Mouse (Mus musculus) midbrain, postnatal 0 days (tissue): Measurements from ENCODE around the gene Gzmf. TPM values are rescaled to one million over a fixed set of nuclear protein-coding genes. Genes with fewer than 3 reads are reported as not detected.
"Not testable (repeated sequence)": the region's sequence is repeated elsewhere in the genome, so short reads cannot be mapped to it uniquely, and the experiment has no call there.

Source experiments
- ATAC-seq: fragments of 200-750 bp; cut with Nextera tagmentation; 2 replicates; pipeline ENCODE4 v1.8.0; 2017; ENCODE audit warnings: moderate number of reproducible peaks, mild to moderate bottlenecking, moderate TSS enrichment, moderate library complexity; ENCODE audit not compliant: low FRiP score
- DNase-seq: peaks from one replicate; pipeline ENCODE4 v3.0.0-alpha.2; 2015; ENCODE audit warnings: low spot score
- H3K27ac ChIP-seq: fragments of 300-500 bp; sonication (generic); 2 replicates; pipeline ENCODE4 v1.5.1; 2014; ENCODE audit warnings: low read depth, mild to moderate bottlenecking, low read length, mixed read lengths
- H3K27me3 ChIP-seq: fragments of 300-500 bp; sonication (generic); 2 replicates; pipeline ENCODE4 v1.6.1; 2014; ENCODE audit warnings: low read length, control low read depth, mixed read lengths; ENCODE audit not compliant: insufficient read depth
- H3K36me3 ChIP-seq: fragments of 300-500 bp; sonication (generic); 2 replicates; pipeline ENCODE4 v1.6.1; 2014; ENCODE audit warnings: low read length, control low read depth, mixed read lengths; ENCODE audit not compliant: insufficient read depth
- H3K4me1 ChIP-seq: fragments of 300-500 bp; sonication (generic); 2 replicates; pipeline ENCODE4 v1.6.1; 2014; ENCODE audit warnings: mild to moderate bottlenecking, control low read depth, antibody characterized with exemption, low read length, mixed read lengths; ENCODE audit not compliant: insufficient read depth
- H3K4me2 ChIP-seq: fragments of 300-500 bp; sonication (generic); 2 replicates; pipeline ENCODE4 v1.6.1; 2014; ENCODE audit warnings: low read depth, mild to moderate bottlenecking, low read length, mixed read lengths; ENCODE audit not compliant: poor library complexity, severe bottlenecking
- H3K4me3 ChIP-seq: fragments of 300-500 bp; sonication (generic); 2 replicates; pipeline ENCODE4 v1.5.1; 2014; ENCODE audit warnings: low read depth, mild to moderate bottlenecking, low read length, moderate library complexity
- H3K9ac ChIP-seq: fragments of 300-500 bp; sonication (generic); replicated peaks from 2 replicates; pipeline ENCODE4 v1.6.1; 2014; ENCODE audit warnings: mild to moderate bottlenecking, low read length, moderate library complexity, mixed read lengths; ENCODE audit not compliant: poor library complexity, severe bottlenecking
- H3K9me3 ChIP-seq: fragments of 300-500 bp; sonication (generic); 2 replicates; pipeline ENCODE4 v1.6.1; 2016; ENCODE audit warnings: low read length, control low read depth
- CTCF ChIP-seq: IDR thresholded peaks from 2 replicates; pipeline ENCODE4 v1.5.1; 2016; ENCODE audit warnings: antibody characterized with exemption, mild to moderate bottlenecking
- WGBS: fragments of 180-500 bp; shearing (Covaris S2); extraction: QIAGEN DNeasy Blood & Tissue Kit; methylation state at CpG from one replicate; pipeline ENCODE4 v1.1.7; 2014; 5-methylcytosine and 5-hydroxymethylcytosine counted together
- polyA plus RNA-seq: library from polyadenylated mRNA; unstranded; fragments of >200 nt; fragmentation: Nextera tagmentation; extraction: Ambion mirVana; gene quantifications from 2 replicates; pipeline ENCODE4 v1.2.1, GENCODE M21; 2015
- total RNA-seq: library from RNA; depleted of rRNA; stranded (reverse); fragments of >200 nt; gene quantifications from 2 replicates; pipeline ENCODE4 v1.2.3, GENCODE M21; 2014; rRNA removed

Gene Gzmf
- total RNA-seq (not detected in 2 replicates), polyA plus RNA-seq (not detected in 2 replicates)

DNA sequence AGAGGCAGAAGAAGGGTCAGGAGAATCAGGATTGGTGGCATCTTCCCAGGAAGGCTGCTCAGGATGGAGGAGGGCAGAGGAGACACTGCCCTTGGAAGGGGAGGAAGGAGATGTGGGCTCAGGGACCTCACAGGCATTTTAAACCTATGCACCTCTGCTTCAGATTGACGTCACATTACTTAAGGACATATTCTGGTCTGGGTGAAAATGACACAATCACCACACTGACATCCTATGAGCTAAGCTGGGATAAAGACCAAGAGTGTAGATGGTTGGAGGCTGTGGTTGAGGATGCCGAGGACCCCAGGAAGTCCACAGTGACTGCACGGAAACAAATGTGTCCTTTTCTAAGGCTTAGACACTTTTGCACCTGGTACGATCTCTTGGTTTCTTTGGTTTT lies at the start of gene Gzmf:
Gene Gzmf, minus strand, starts transcription at position 101 of the 400 bp plus-strand sequence.
- WGBS, result 96% methylated on average over 4 of the region's 4 CpGs
- H3K9me3 ChIP-seq, result no peaks in the 10 kb centered on the region
- no peak for TF ChIP-seq CTCF
- H3K27me3 ChIP-seq, result no peaks in the 10 kb centered on the region
- H3K4me2 ChIP-seq, result no peak within 1 kb of the TSS
- DNase-seq (no peak), ATAC-seq (no peak)
- no peak within 1 kb of the TSS for H3K4me3 ChIP-seq
- no peaks in the 10 kb centered on the region for H3K36me3 ChIP-seq
- no peaks in the 10 kb centered on the region for H3K4me1 ChIP-seq
- H3K27ac ChIP-seq, result no peak within 1 kb of the TSS
- H3K9ac ChIP-seq, result no peak within 1 kb of the TSS

DNA sequence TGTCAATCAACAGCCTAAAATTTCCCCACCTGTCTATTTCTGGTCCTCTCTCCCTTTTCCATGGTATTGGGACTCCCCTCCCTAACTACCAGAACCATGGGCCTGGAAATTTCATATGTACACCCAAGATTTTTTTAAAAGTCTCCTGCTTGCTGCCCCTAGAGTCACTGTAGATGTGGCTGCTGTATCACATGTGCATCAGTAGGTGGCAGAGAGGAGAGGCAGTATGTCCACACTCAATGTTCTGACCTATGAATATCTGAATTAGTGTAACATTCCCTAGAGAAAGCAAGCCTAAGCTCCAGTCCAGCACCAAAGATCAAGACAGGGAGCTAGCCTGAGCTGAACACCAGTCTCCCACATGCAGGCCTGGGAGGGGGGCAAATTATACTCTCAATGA lies 29.2 kb upstream of the Gzmf start:
- Histone ChIP-seq H3K27ac (no peak overlapping the region), H3K27me3 (no peaks in the 10 kb centered on the region), H3K4me3 (no peak overlapping the region), H3K4me1 (no peaks in the 10 kb centered on the region), H3K9ac (no peak overlapping the region), H3K4me2 (no peak overlapping the region), H3K9me3 (no peaks in the 10 kb centered on the region), H3K36me3 (no peaks in the 10 kb centered on the region)
- DNase-seq (no peak), ATAC-seq (no peak)
- 0 out of 2 replicates have a peak, but pooled peaks have one; percentile 9 for TF ChIP-seq CTCF

DNA sequence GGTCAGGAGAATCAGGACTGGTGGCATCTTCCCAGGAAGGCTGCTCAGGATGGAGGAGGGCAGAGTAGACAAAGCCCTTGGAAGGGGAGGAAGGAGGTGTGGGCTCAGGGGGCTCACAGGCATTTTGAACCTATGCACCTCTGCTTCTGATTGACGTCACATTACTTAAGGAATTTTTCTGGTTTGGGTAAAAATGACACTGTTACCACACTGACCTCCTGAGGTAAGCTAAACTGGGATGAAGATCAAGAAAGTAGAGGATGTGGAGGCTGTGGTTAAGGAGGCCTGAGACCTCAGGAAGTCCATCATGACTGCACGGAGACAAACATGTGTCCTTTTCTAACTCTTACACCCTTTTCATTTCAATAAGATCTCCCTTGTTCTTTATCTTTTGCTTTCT lies 23.3 kb upstream of the Gzmf start, which contains the start of gene Gzmc:
Gene Gzmc, minus strand, starts transcription at position 101 of the 400 bp plus-strand sequence.
- Histone ChIP-seq H3K27me3 (no peaks in the 10 kb centered on the region), H3K36me3 (no peaks in the 10 kb centered on the region), H3K9me3 (no peaks in the 10 kb centered on the region), H3K4me1 (no peaks in the 10 kb centered on the region), H3K4me2 (no peak within 1 kb of the TSS), H3K4me3 (no peak within 1 kb of the TSS), H3K9ac (no peak within 1 kb of the TSS), H3K27ac (no peak within 1 kb of the TSS)
- TF ChIP-seq CTCF, result no peak
- 88% methylated on average over 2 of the region's 2 CpGs for WGBS
- no peak for DNase-seq
- no peak for ATAC-seq

DNA sequence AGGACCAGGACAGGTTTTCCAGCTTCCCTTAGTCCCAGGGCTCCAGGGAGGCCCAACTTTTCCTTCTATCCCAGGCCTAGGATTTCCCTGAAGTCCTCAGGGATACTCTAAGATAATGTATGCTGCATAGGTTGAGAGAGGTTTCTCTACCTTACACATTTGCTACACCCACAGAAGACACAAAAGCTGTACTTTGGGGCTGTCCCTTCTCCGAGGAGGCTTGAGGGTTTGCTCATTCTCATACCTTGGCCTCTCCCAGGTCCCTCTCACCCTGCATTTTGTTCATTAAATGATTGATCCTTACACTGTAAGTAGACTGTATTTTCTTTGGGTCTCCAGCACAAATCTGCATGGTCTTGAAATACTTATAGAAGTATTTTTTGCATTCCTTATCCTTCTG lies 5.6 kb downstream of the Gzmf start:
- Histone ChIP-seq H3K9me3 (no peaks in the 10 kb centered on the region), H3K4me1 (no peaks in the 10 kb centered on the region), H3K4me2 (no peak overlapping the region), H3K27ac (no peak overlapping the region), H3K4me3 (no peak overlapping the region), H3K27me3 (no peaks in the 10 kb centered on the region), H3K9ac (no peak overlapping the region), H3K36me3 (no peaks in the 10 kb centered on the region)
- DNase-seq (no peak), ATAC-seq (no peak)
- WGBS, result 84% methylated on average over 1 of the region's 1 CpGs
- no peak for TF ChIP-seq CTCF

DNA sequence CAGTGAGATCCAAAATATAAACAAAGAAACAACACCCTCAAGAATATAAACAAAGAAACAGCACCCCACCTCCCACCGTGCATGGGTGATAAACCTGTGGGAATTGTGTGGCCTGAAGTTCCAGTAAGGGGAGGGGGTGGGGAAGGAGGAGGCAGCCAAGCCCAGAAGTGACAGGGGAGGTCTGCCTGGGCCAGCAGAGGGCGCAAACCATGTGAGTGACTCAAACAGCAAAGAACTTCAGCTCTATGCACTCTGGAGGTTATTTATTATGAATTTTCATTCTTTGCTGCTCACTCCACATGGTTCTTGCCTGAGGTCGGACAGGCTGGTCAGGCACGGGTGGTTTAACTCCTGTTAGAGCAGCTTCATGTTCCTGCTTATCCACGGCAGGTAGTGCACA lies 6.2 kb downstream of the Gzmf start:
- not testable (repeated sequence) for H3K4me1 ChIP-seq, H3K4me2 ChIP-seq, H3K4me3 ChIP-seq, H3K9ac ChIP-seq, H3K36me3 ChIP-seq, H3K27ac ChIP-seq, H3K27me3 ChIP-seq, ATAC-seq, H3K9me3 ChIP-seq
- peak; percentile 54 for TF ChIP-seq CTCF
- peak; percentile 25 for DNase-seq
- 37% methylated on average over 5 of the region's 5 CpGs for WGBS

DNA sequence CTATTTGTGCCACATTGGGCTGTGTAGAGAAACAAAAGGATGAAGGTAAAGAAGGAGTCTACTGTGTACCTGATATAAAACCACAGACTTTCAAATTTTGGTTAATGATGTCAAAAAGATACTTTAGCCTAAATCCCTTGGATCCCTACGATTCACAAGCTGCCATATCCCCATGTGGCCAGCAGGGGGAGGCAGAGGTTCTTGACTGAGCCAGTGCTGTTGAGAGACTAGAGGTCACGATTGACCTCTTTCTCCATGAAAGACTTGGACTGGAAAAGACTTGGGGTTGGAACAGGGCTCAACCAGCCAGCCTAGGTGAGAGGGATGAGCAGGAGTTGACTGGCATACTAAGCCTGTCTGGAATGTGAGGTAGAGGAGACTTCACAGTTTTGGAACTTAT lies 7.2 kb downstream of the Gzmf start:
- Histone ChIP-seq H3K9ac (no peak overlapping the region), H3K27ac (no peak overlapping the region), H3K4me3 (no peak overlapping the region), H3K27me3 (no peaks in the 10 kb centered on the region), H3K4me1 (no peaks in the 10 kb centered on the region), H3K4me2 (no peak overlapping the region), H3K36me3 (no peaks in the 10 kb centered on the region), H3K9me3 (no peaks in the 10 kb centered on the region)
- WGBS, result 9% methylated on average over 2 of the region's 2 CpGs
- ATAC-seq (no peak), DNase-seq (peak; percentile 54)
- peak; percentile 82 for TF ChIP-seq CTCF
